Mouse (Mus musculus): ENCODE measurements around the gene Rtkn2. TPM values are rescaled to one million over a fixed set of nuclear protein-coding genes. Genes with fewer than 3 reads are reported as not detected.

Gene Rtkn2
- total and polyA plus RNA-seq, 3 experiments: 1.1 to 1.3 TPM; not detected in 1

DNA sequence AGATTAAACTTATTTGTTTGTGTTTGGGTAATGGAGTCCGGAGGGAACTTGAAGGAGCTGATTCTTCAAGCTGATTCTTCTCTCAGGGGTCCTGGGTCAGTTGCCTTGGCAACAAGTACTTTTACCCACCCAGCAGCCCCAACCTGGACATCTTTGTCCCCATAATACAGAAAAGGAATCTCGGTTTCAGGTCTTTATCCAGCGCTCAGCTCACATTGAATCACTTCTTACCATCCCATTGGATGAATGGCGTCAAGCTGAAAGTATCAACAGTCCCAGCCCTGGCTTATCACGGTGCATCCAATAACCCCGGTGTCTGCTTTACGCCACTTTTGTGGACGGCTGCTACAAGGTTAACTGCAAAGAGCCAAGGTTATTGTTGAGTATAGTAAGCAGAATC is 89.1 kb downstream of the Rtkn2 start:
- Histone ChIP-seq H3K9ac (ENCODE audit: control insufficient read depth, low read depth, low read length, poor library complexity, severe bottlenecking) (no peak overlapping the region), H3K27ac (ENCODE audit: control insufficient read depth, low read depth, low read length) (no peak overlapping the region), H3K27me3 (ENCODE audit: control insufficient read depth in 1 of 2, insufficient read depth in 2 of 2, low read length in 2 of 2) (no peaks in the 10 kb centered on the region), H3K4me3 (ENCODE audit: control insufficient read depth in 1 of 2, insufficient read depth in 1 of 2, low read depth in 2 of 2, low read length in 2 of 2) (no peak overlapping the region), H3K9me3 (replicated peaks; ENCODE audit: insufficient read depth, low read length) (no peaks in the 10 kb centered on the region), H3K36me3 (ENCODE audit: control insufficient read depth in 1 of 2, insufficient read depth in 2 of 2, low read length in 2 of 2) (no peaks in the 10 kb centered on the region), H3K79me2 (ENCODE audit: control insufficient read depth, insufficient read depth, low read length, poor library complexity) (no peaks in the 10 kb centered on the region), H3K4me1 (ENCODE audit: control insufficient read depth in 1 of 2, insufficient read depth in 2 of 2, low read length in 2 of 2) (no peaks in the 10 kb centered on the region)
- TF ChIP-seq ZKSCAN1 (IDR thresholded peaks at IDR 0.05; ENCODE audit: low read depth, low read length): no peak
- no peak for TF ChIP-seq USF2 (IDR thresholded peaks at IDR 0.05; ENCODE audit: borderline replicate concordance in 1 of 2, insufficient read depth in 1 of 2, low read depth in 1 of 2, low read length in 2 of 2)
- TF ChIP-seq ELF1 (IDR thresholded peaks at IDR 0.05; ENCODE audit: low read depth, low read length): no peak
- no peak for TF ChIP-seq RCOR1 (IDR thresholded peaks at IDR 0.05; ENCODE audit: low read depth, low read length)
- no peak for TF ChIP-seq GATA1 (IDR thresholded peaks at IDR 0.05; ENCODE audit: low read depth, low read length)
- no peak for TF ChIP-seq RAD21 (IDR thresholded peaks at IDR 0.05; ENCODE audit: low read depth, low read length)
- no peak for TF ChIP-seq CTCF (IDR thresholded peaks at IDR 0.05 in 2 of 3, conservative IDR thresholded peaks at IDR 0.05 in 1 of 3; ENCODE audit: control insufficient read depth in 1 of 3, insufficient read depth in 1 of 3, low read depth in 2 of 3, low read length in 3 of 3, poor library complexity in 1 of 3, severe bottlenecking in 1 of 3)
- TF ChIP-seq UBTF (IDR thresholded peaks at IDR 0.05; ENCODE audit: borderline replicate concordance, insufficient read depth, low read depth, low read length): no peak
- TF ChIP-seq NRF1 (IDR thresholded peaks at IDR 0.05; ENCODE audit: insufficient read depth, low read depth, low read length, poor library complexity, severe bottlenecking): no peak
- TF ChIP-seq ZC3H11A (IDR thresholded peaks at IDR 0.05; ENCODE audit: low read depth, low read length): no peak
- TF ChIP-seq ZNF384 (IDR thresholded peaks at IDR 0.05; ENCODE audit: low read depth, low read length): no peak
- TF ChIP-seq MAFK (IDR thresholded peaks at IDR 0.05; ENCODE audit: borderline replicate concordance, low read depth, low read length): no peak
- DNase-seq (ENCODE audit: low read depth, low spot score): no peak

DNA sequence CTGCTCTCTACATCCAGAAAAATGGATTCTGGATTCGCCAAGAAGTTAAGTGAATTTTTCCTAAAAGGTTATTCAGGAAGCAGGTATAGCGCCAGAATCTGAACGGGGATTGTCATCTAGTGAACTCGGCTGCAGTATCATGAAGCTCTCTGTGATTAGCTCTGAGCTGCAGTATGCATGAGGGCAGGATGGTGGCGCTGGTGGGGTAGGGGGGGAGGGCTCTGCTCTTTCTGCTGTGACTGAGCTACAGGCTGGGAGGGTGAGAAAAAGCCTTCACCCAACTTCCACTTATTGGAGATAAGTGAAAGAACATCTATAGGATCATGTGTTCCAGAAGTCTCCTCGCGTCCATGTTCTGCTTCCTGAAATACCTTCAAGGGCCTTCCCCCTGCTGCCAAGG is 91.7 kb downstream of the Rtkn2 start:
- Histone ChIP-seq H3K9me3 (replicated peaks; ENCODE audit: insufficient read depth, low read length) (no peaks in the 10 kb centered on the region), H3K4me1 (ENCODE audit: control insufficient read depth in 1 of 2, insufficient read depth in 2 of 2, low read length in 2 of 2) (no peaks in the 10 kb centered on the region), H3K4me3 (ENCODE audit: control insufficient read depth in 1 of 2, insufficient read depth in 1 of 2, low read depth in 2 of 2, low read length in 2 of 2) (no peak overlapping the region), H3K27me3 (ENCODE audit: control insufficient read depth in 1 of 2, insufficient read depth in 2 of 2, low read length in 2 of 2) (no peaks in the 10 kb centered on the region), H3K27ac (ENCODE audit: control insufficient read depth, low read depth, low read length) (no peak overlapping the region), H3K9ac (ENCODE audit: control insufficient read depth, low read depth, low read length, poor library complexity, severe bottlenecking) (no peak overlapping the region), H3K79me2 (ENCODE audit: control insufficient read depth, insufficient read depth, low read length, poor library complexity) (no peaks in the 10 kb centered on the region), H3K36me3 (ENCODE audit: control insufficient read depth in 1 of 2, insufficient read depth in 2 of 2, low read length in 2 of 2) (no peaks in the 10 kb centered on the region)
- no peak for DNase-seq (ENCODE audit: low read depth, low spot score)
- TF ChIP-seq TCF12 (IDR thresholded peaks at IDR 0.05; ENCODE audit: low read depth, low read length) (no peak), EP300 (IDR thresholded peaks at IDR 0.05; ENCODE audit: low read depth in 1 of 2, low read length in 2 of 2) (no peak), MYB (IDR thresholded peaks at IDR 0.05; ENCODE audit: low read depth, low read length) (no peak), UBTF (IDR thresholded peaks at IDR 0.05; ENCODE audit: borderline replicate concordance, insufficient read depth, low read depth, low read length) (no peak), HCFC1 (IDR thresholded peaks at IDR 0.05; ENCODE audit: low read depth, low read length) (no peak), ZKSCAN1 (IDR thresholded peaks at IDR 0.05; ENCODE audit: low read depth, low read length) (no peak), POLR2AphosphoS2 (IDR thresholded peaks at IDR 0.05; ENCODE audit: low read length) (no peak)
